Mouse (Mus musculus): ENCODE results near the gene Hesx1. TPM values are rescaled to one million over a fixed set of nuclear protein-coding genes. Genes with fewer than 3 reads are reported as not detected.

Gene Hesx1
- polyA plus RNA-seq, 1 experiment from 2014 or later: 0.21 TPM

Other genes starting within 250 kb of the Hesx1 start
- gene Asb14, start 99.9 kb upstream of the Hesx1 start, polyA plus RNA-seq (2015; fragmentation: Nextera tagmentation; extraction: Ambion mirVana): 0.15 TPM in 1 of 2 replicates, not detected in the other
- 55.9 and 60.8 TPM in 2 replicates for gene Appl1, start 23.2 kb upstream of the Hesx1 start, polyA plus RNA-seq (2015; fragmentation: Nextera tagmentation; extraction: Ambion mirVana)
- gene Il17rd, start 44.5 kb downstream of the Hesx1 start, polyA plus RNA-seq (2015; fragmentation: Nextera tagmentation; extraction: Ambion mirVana): 6.8 and 6.9 TPM in 2 replicates
- gene Arhgef3, start 120.5 kb downstream of the Hesx1 start, polyA plus RNA-seq (2015; fragmentation: Nextera tagmentation; extraction: Ambion mirVana): 12.6 and 12.8 TPM in 2 replicates

Measured in embryonic facial prominence, embryonic 13.5 days (tissue).